Mouse (Mus musculus) lung, adult 2 months (tissue): ENCODE measurements around the gene Olfr896-ps1.

ENCODE experiments used
- CTCF ChIP-seq: fragments of 200-500 bp; IDR thresholded peaks from 2 replicates; pipeline ENCODE4 v1.5.1; 2011; ENCODE audit warnings: mild to moderate bottlenecking, low read length, control low read depth; ENCODE audit not compliant: insufficient read depth
- POLR2A ChIP-seq: fragments of 200-500 bp; IDR thresholded peaks from 2 replicates; pipeline ENCODE4 v1.6.1; 2011; ENCODE audit warnings: low read depth, mild to moderate bottlenecking, control low read depth, low read length, borderline replicate concordance; ENCODE audit errors: extremely low read depth

GRCm38 (mm10) chr9:38328760-38329159 lies 37.9 kb downstream of the Olfr896-ps1 start, which contains the start of gene Olfr25:
- no peak for TF ChIP-seq CTCF
- no peak for TF ChIP-seq POLR2A
